Comparison of ENCODE assay signal across 8 mouse cellular contexts in the genomic region with DNA sequence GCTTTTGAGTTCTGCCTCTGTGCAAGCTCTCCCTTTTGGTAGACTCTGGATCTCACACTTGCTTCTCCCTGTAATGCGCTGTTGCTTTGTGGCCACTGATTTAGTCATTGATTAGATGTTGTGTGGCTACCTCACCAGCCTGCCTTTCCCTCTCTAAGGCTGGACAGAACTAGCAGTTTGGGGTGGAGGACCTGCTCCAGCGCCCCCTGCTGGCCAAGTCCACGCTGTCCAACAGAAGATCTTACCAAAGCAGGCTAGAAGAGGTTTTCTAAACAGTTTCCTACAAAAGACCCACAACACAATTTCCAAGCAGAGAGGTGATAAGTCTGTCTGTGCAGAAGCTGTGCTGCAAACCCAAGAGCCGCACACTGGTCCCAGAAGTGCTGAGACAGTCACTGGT. TPM values are rescaled to one million over a fixed set of nuclear protein-coding genes. Genes with fewer than 3 reads are reported as not detected.
DNase-seq lines count a peak whose midpoint lies in the region; ATAC-seq and TF ChIP-seq lines count a peak whose summit lies in the region.

No protein-coding gene starts in this region.

- no peak overlapping the region for H3K4me3 ChIP-seq in liver, postnatal 0 days (ENCODE audit: low read depth, low read length)

- no peak overlapping the region for H3K4me2 ChIP-seq in liver, postnatal 0 days (ENCODE audit: low read depth, low read length)

- WGBS in liver, postnatal 0 days (ENCODE audit: insufficient replicate concordance), result 32% methylated on average over 4 of the region's 4 CpGs

- TF ChIP-seq CTCF in liver, postnatal 0 days (IDR thresholded peaks at IDR 0.05; ENCODE audit: low read depth), result peak; percentile 81

- TF ChIP-seq EP300 in liver, postnatal 0 days (IDR thresholded peaks at IDR 0.05; ENCODE audit: low read depth), result no peak

- no peak overlapping the region for H3K27ac ChIP-seq in liver, postnatal 0 days (ENCODE audit: low read depth)

- no peaks in the 10 kb centered on the region for H3K27me3 ChIP-seq in liver, postnatal 0 days (ENCODE audit: insufficient read depth, low read length)

- H3K36me3 ChIP-seq in liver, postnatal 0 days (replicated peaks; ENCODE audit: insufficient read depth, low read length), result no peaks in the 10 kb centered on the region

- H3K4me1 ChIP-seq in liver, postnatal 0 days (ENCODE audit: insufficient read depth), result peaks cover 8% of the 10 kb centered on the region; the same call in 1 of the 2 replicates

- ATAC-seq in liver, postnatal 0 days, result peak; percentile 56; the same call in 1 of the 2 replicates

- peak; percentile 58 for DNase-seq in 3134 (ENCODE audit: extremely low read depth, insufficient read length, low spot score)
- peak; percentile 70 for DNase-seq in MN1 (ENCODE audit: low spot score)
- DNase-seq in cerebellum, adult 9-11 months, result peak; percentile 59
- peak; percentile 81 for DNase-seq in gastrocnemius, postnatal 10 days
- peak; percentile 88 for DNase-seq in kidney, postnatal 10 days
- peak; percentile 70 for DNase-seq in liver, postnatal 0 days
- peak; percentile 64 for DNase-seq in right cerebral cortex, adult 18-20 months
- peak; percentile 70 for DNase-seq in urinary bladder, postnatal 25 days (ENCODE audit: low spot score)

- no peak overlapping the region for H3K9ac ChIP-seq in liver, postnatal 0 days (replicated peaks)

- H3K9me3 ChIP-seq in liver, postnatal 0 days (ENCODE audit: low read length), result peaks cover 1% of the 10 kb centered on the region; the same call in 1 of the 2 replicates

RNA-seq across cellular contexts. Expression of a gene that starts 26.9 kb away (rescaled TPM):
- 1 to 10 TPM; 3.9 to 7.5 TPM for total RNA-seq in gastrocnemius, postnatal 10 days (2021)
- polyA plus RNA-seq in liver, postnatal 0 days (2015; fragmentation: Nextera tagmentation; extraction: Ambion mirVana), result not detected in 2 replicates

RNA-seq across cellular contexts. Expression of a gene that starts 32.4 kb away (rescaled TPM):
- 10 to 100 TPM; 79.3 to 82.1 TPM for total RNA-seq in gastrocnemius, postnatal 10 days (2021)
- 9.0 and 9.3 TPM in 2 replicates for polyA plus RNA-seq in liver, postnatal 0 days (2015; fragmentation: Nextera tagmentation; extraction: Ambion mirVana)

RNA-seq across cellular contexts. Expression of a gene that starts 57.0 kb away (rescaled TPM):
- total RNA-seq in gastrocnemius, postnatal 10 days (2021), result under 1 TPM; 0.02 TPM
- not detected in 2 replicates for polyA plus RNA-seq in liver, postnatal 0 days (2015; fragmentation: Nextera tagmentation; extraction: Ambion mirVana)
